Mouse (Mus musculus): ENCODE measurements at regions not wholly inside any gene's neighbourhood (a gene's known extent, or its start where the extent isn't known, plus 50 kb on each side); places are given as distances from the start of the nearest gene placed in this dataset.

- TF ChIP-seq CTCF (IDR thresholded peaks at IDR 0.05; ENCODE audit: low read depth, low read length): no peak
- no peak for TF ChIP-seq POLR2A (IDR thresholded peaks at IDR 0.05; ENCODE audit: borderline replicate concordance, low read depth, low read length)
Observed at GRCm38 (mm10) chr10:99467319-99467842, 204.3 kb downstream of the Dusp6 start.

All from bone marrow macrophage, adult 2 months (primary cell).